Mouse (Mus musculus): ENCODE measurements at regions not wholly inside any gene's neighbourhood (a gene's known extent, or its start where the extent isn't known, plus 50 kb on each side); places are given as distances from the start of the nearest gene placed in this dataset.

DNA sequence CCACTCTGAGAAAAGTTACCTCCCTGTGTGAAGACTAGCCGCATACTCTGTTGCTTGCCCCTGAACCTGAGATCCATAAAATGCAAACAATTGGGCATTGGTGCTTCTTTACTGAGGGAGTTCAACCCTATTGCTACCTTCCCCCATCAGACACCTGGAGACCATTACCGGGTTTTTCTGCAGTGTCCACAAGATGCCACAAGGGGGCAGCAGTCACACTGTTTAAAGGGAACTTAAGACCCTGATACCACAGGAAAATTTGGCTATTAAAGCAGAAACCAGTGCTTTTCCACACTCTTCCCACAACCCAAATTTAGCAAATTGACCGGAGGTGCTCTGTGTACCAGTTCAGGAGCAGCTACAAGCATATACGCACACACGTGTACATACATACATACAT lies 78.0 kb upstream of the Fzd10 start:
- H3K4me3 ChIP-seq (ENCODE audit: low read depth, low read length): no peak overlapping the region
- no peaks in the 10 kb centered on the region for H3K9me3 ChIP-seq (ENCODE audit: control insufficient read depth, low read length)
- H3K27me3 ChIP-seq (ENCODE audit: control insufficient read depth, insufficient read depth, low read length): no peaks in the 10 kb centered on the region
- H3K4me2 ChIP-seq (ENCODE audit: low read depth): no peak overlapping the region
- 36% methylated on average over 5 of the region's 5 CpGs for whole genome bisulfite sequencing
- no peak overlapping the region for H3K27ac ChIP-seq (ENCODE audit: low read depth, low read length)
- no peaks in the 10 kb centered on the region for H3K36me3 ChIP-seq (ENCODE audit: control insufficient read depth, insufficient read depth, low read length)
- peaks cover 14% of the 10 kb centered on the region for H3K4me1 ChIP-seq (ENCODE audit: control insufficient read depth, insufficient read depth, low read length)
- DNase-seq (ENCODE audit: low spot score) (peak; percentile 81), ATAC-seq (ENCODE audit: insufficient read depth, low FRiP score, low TSS enrichment) (peak; percentile 51; the same call in 1 of the 2 replicates)
- H3K9ac ChIP-seq (ENCODE audit: low read length): no peak overlapping the region

DNA sequence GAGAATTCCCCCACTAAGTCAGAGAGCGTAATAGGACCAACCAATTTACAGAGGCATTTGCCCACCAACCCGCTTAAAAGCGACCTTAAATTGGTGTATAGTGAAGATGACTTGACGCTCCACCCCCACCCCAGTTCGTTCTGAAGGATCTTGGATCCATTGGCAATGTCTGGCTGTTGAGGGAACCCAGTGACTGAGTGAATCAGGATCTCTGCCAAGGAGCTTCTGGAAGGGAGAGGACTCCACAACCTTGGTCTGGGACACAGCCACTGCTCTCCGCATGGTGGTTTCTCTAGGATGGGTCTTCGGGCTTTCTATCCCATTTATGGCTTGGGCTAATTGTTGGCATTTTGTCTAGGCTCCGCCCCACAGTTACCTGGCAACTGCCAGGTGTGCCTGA lies 83.3 kb upstream of the Fzd10 start:
- 50% methylated on average over 8 of the region's 8 CpGs for WGBS
- H3K4me3 ChIP-seq (ENCODE audit: low read depth, low read length): no peak overlapping the region
- H3K9me3 ChIP-seq (ENCODE audit: control insufficient read depth, low read length): no peaks in the 10 kb centered on the region
- H3K9ac ChIP-seq (ENCODE audit: low read length): no peak overlapping the region
- H3K36me3 ChIP-seq (ENCODE audit: control insufficient read depth, insufficient read depth, low read length): no peaks in the 10 kb centered on the region
- H3K4me2 ChIP-seq (ENCODE audit: low read depth): no peak overlapping the region
- no peak for ATAC-seq (ENCODE audit: insufficient read depth, low FRiP score, low TSS enrichment)
- H3K27ac ChIP-seq (ENCODE audit: low read depth, low read length): no peak overlapping the region
- H3K4me1 ChIP-seq (ENCODE audit: control insufficient read depth, insufficient read depth, low read length): no peaks in the 10 kb centered on the region
- no peak for DNase-seq (ENCODE audit: low spot score)
- H3K27me3 ChIP-seq (ENCODE audit: control insufficient read depth, insufficient read depth, low read length): no peaks in the 10 kb centered on the region

DNA sequence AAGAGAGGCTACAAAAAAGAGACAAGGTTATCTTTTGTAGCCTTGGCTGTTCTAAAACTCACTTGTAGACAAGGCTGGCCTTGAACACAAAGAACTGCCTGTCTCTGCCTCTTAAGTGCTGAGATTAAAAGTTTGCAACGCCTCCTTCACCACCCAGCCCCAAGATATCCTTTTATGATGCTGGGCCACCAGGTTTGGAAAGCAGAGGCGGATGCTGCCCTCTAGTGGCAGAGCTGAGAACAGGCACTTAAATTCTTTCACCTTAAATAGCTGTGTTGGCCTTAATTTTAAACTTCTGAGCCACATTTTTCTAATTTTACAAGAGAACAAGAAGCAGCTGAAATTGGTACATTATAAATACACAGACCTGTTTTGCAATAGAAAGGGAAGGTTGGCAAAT lies 82.5 kb upstream of the Tmem132d start:
- Histone ChIP-seq H3K4me3 (ENCODE audit: low read depth, low read length) (no peak overlapping the region), H3K9ac (ENCODE audit: low read length) (no peak overlapping the region), H3K9me3 (ENCODE audit: control insufficient read depth, low read length) (no peaks in the 10 kb centered on the region), H3K27me3 (ENCODE audit: control insufficient read depth, insufficient read depth, low read length) (no peaks in the 10 kb centered on the region), H3K36me3 (ENCODE audit: control insufficient read depth, insufficient read depth, low read length) (no peaks in the 10 kb centered on the region), H3K27ac (ENCODE audit: low read depth, low read length) (no peak overlapping the region), H3K4me2 (ENCODE audit: low read depth) (no peak overlapping the region), H3K4me1 (ENCODE audit: control insufficient read depth, insufficient read depth, low read length) (no peaks in the 10 kb centered on the region)
- no peak for ATAC-seq (ENCODE audit: insufficient read depth, low FRiP score, low TSS enrichment)
- DNase-seq (ENCODE audit: low spot score): peak; percentile 57
- 11% methylated on average over 2 of the region's 2 CpGs for WGBS

DNA sequence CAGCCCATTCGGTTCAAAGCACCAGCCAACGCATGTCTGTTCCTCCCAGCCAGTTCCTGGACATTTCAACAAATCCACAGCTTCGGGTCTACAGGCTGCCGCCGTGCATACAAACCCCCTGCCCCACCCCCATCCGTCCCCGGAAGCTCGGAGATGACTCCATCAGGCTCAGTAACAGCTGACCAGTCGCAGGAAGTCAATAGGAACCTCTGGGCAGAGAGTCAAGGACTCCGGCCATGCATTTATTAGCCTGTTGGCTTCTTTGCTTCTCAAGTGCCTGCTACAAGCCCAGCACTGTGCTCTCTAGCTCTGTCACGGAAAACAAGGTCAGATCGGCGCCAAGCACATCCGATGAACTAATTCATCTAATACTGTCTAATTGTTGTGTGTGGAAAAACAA lies 80.4 kb upstream of the Tmem132d start:
- Histone ChIP-seq H3K27ac (ENCODE audit: low read depth, low read length) (no peak overlapping the region), H3K4me1 (ENCODE audit: control insufficient read depth, insufficient read depth, low read length) (no peaks in the 10 kb centered on the region), H3K36me3 (ENCODE audit: control insufficient read depth, insufficient read depth, low read length) (no peaks in the 10 kb centered on the region), H3K27me3 (ENCODE audit: control insufficient read depth, insufficient read depth, low read length) (no peaks in the 10 kb centered on the region), H3K4me3 (ENCODE audit: low read depth, low read length) (no peak overlapping the region), H3K9ac (ENCODE audit: low read length) (no peak overlapping the region), H3K4me2 (ENCODE audit: low read depth) (no peak overlapping the region), H3K9me3 (ENCODE audit: control insufficient read depth, low read length) (no peaks in the 10 kb centered on the region)
- DNase-seq (ENCODE audit: low spot score): no peak
- no peak for ATAC-seq (ENCODE audit: insufficient read depth, low FRiP score, low TSS enrichment)
- 88% methylated on average over 14 of the region's 14 CpGs for WGBS

DNA sequence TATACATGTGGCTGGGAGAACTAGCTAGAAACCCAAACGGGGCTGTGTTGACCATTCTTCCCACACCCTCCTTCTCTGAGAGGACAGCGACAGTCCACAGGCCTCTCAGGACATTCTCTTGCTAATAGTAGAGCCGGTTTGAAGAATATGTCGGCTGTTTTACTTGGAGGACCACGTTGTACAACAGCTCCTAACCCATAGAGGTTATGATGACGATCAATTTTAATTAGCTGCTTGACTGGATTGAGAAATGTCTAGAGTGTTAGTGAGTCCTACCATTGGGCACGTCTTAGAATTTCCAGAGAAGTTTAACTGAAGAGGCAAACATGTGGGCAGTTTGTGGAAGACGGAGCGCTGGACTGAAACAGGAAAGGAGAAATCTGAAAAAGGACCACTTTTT lies 79.7 kb upstream of the Tmem132d start:
- DNase-seq (ENCODE audit: low spot score) (no peak), ATAC-seq (ENCODE audit: insufficient read depth, low FRiP score, low TSS enrichment) (no peak)
- no peaks in the 10 kb centered on the region for H3K27me3 ChIP-seq (ENCODE audit: control insufficient read depth, insufficient read depth, low read length)
- H3K9ac ChIP-seq (ENCODE audit: low read length): no peak overlapping the region
- 86% methylated on average over 9 of the region's 9 CpGs for WGBS
- no peaks in the 10 kb centered on the region for H3K9me3 ChIP-seq (ENCODE audit: control insufficient read depth, low read length)
- H3K4me2 ChIP-seq (ENCODE audit: low read depth): no peak overlapping the region
- no peaks in the 10 kb centered on the region for H3K4me1 ChIP-seq (ENCODE audit: control insufficient read depth, insufficient read depth, low read length)
- H3K27ac ChIP-seq (ENCODE audit: low read depth, low read length): no peak overlapping the region
- H3K36me3 ChIP-seq (ENCODE audit: control insufficient read depth, insufficient read depth, low read length): no peaks in the 10 kb centered on the region
- H3K4me3 ChIP-seq (ENCODE audit: low read depth, low read length): no peak overlapping the region

DNA sequence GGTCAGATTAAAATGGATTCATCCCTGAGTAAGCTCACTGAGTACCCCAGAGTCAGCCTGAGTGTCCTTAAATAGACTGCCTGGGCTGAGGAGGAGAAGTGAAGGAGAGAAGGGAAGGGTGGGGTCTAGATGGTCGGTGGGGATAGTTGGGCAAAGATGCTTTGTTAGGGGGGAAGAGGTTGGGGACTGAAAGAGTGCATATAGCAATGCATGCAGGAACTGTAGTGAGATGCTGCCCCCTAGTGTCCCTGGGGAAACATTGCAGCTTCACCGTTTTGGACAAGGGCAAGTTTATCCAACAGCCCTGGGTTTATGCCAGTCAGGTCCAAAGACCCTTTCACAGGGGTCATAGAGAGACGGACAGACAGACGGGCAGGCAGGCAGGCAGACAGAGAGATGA lies 71.6 kb upstream of the Tmem132d start:
- Histone ChIP-seq H3K36me3 (ENCODE audit: control insufficient read depth, insufficient read depth, low read length) (no peaks in the 10 kb centered on the region), H3K9ac (ENCODE audit: low read length) (no peak overlapping the region)

DNA sequence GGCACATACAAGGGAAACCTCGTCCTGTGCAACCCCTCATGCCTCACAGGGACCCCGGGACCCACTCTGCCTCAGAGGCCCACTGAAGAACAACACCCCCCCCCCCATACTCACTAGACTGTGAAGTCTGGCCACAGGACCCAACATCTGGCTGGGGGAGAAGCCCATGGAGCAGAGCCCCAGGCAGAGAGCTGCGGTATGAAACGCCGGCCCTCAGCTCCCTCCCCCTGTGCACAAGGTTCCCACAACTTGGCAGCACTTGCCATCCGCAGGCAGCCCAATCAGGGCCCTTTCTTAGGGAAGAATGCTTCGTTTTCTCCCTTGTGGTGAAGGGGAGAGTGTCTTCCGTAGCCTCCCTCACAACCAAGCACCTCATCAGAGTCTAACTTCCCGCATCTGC lies 66.6 kb upstream of the Tmem132d start:
- H3K4me2 ChIP-seq (ENCODE audit: low read depth): no peak overlapping the region
- no peaks in the 10 kb centered on the region for H3K36me3 ChIP-seq (ENCODE audit: control insufficient read depth, insufficient read depth, low read length)
- H3K9ac ChIP-seq (ENCODE audit: low read length): no peak overlapping the region
- 56% methylated on average over 9 of the region's 9 CpGs for WGBS
- H3K4me1 ChIP-seq (ENCODE audit: control insufficient read depth, insufficient read depth, low read length): no peaks in the 10 kb centered on the region
- H3K9me3 ChIP-seq (ENCODE audit: control insufficient read depth, low read length): no peaks in the 10 kb centered on the region
- H3K27ac ChIP-seq (ENCODE audit: low read depth, low read length): no peak overlapping the region
- ATAC-seq (ENCODE audit: insufficient read depth, low FRiP score, low TSS enrichment): no peak
- DNase-seq (ENCODE audit: low spot score): no peak
- H3K27me3 ChIP-seq (ENCODE audit: control insufficient read depth, insufficient read depth, low read length): no peaks in the 10 kb centered on the region
- no peak overlapping the region for H3K4me3 ChIP-seq (ENCODE audit: low read depth, low read length)

More for the DNA sequence above, 71.6 kb upstream of the Tmem132d start:
- ATAC-seq (ENCODE audit: insufficient read depth, low FRiP score, low TSS enrichment) (no peak), DNase-seq (ENCODE audit: low spot score) (peak; percentile 63)
- Histone ChIP-seq H3K4me1 (ENCODE audit: control insufficient read depth, insufficient read depth, low read length) (no peaks in the 10 kb centered on the region), H3K4me3 (ENCODE audit: low read depth, low read length) (no peak overlapping the region), H3K27ac (ENCODE audit: low read depth, low read length) (no peak overlapping the region), H3K27me3 (ENCODE audit: control insufficient read depth, insufficient read depth, low read length) (no peaks in the 10 kb centered on the region), H3K9me3 (ENCODE audit: control insufficient read depth, low read length) (no peaks in the 10 kb centered on the region), H3K4me2 (ENCODE audit: low read depth) (no peak overlapping the region)
- 7% methylated on average over 4 of the region's 4 CpGs for WGBS

DNA sequence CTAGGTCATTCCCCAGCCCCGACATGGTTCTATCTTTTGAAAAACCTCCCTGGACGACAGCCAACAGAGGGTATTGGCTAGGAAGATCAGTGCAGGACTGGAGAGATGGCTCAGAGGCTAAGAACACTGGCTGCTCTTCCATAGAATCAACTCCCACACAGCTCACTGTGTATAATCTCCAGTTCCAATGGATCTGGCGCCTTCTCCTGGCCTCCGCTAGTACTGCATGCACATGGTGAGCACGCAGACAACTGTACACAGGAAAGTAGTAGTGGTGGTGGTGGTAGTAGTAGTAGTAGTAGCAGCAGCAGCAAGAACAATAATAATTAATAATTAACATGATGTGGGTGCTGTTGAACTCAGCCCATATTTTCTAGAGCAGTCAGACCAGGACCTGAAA lies 66.2 kb upstream of the Tmem132d start:
- H3K4me2 ChIP-seq (ENCODE audit: low read depth): no peak overlapping the region
- H3K27me3 ChIP-seq (ENCODE audit: control insufficient read depth, insufficient read depth, low read length): no peaks in the 10 kb centered on the region
- H3K4me1 ChIP-seq (ENCODE audit: control insufficient read depth, insufficient read depth, low read length): no peaks in the 10 kb centered on the region
- ATAC-seq (ENCODE audit: insufficient read depth, low FRiP score, low TSS enrichment) (no peak), DNase-seq (ENCODE audit: low spot score) (peak; percentile 51)
- no peak overlapping the region for H3K27ac ChIP-seq (ENCODE audit: low read depth, low read length)
- H3K9ac ChIP-seq (ENCODE audit: low read length): no peak overlapping the region
- H3K9me3 ChIP-seq (ENCODE audit: control insufficient read depth, low read length): no peaks in the 10 kb centered on the region
- WGBS: 63% methylated on average over 5 of the region's 5 CpGs
- no peak overlapping the region for H3K4me3 ChIP-seq (ENCODE audit: low read depth, low read length)
- no peaks in the 10 kb centered on the region for H3K36me3 ChIP-seq (ENCODE audit: control insufficient read depth, insufficient read depth, low read length)

DNA sequence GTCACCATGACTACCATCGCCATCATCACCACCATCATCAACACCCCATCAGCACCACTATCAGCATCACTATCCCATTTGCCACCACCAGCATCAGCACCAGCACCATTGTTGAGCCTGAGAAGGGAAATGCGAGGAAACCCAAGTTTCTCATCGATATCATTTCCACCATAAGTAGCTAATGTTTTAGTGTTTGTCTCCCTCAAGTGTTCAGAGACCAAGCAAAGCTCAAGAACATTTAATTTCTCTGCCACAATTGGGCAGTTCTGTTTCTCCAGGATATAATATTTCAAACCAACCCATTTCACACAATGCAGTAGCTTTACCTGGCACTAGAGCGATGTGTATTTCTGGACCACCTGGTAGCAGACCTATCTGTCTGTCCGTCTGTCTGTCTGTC lies 59.7 kb upstream of the Tmem132d start:
- no peaks in the 10 kb centered on the region for H3K9me3 ChIP-seq (ENCODE audit: control insufficient read depth, low read length)
- H3K4me1 ChIP-seq (ENCODE audit: control insufficient read depth, insufficient read depth, low read length): no peaks in the 10 kb centered on the region
- no peak overlapping the region for H3K4me3 ChIP-seq (ENCODE audit: low read depth, low read length)
- DNase-seq (ENCODE audit: low spot score): no peak
- no peaks in the 10 kb centered on the region for H3K27me3 ChIP-seq (ENCODE audit: control insufficient read depth, insufficient read depth, low read length)
- WGBS: 93% methylated on average over 5 of the region's 5 CpGs
- no peak overlapping the region for H3K9ac ChIP-seq (ENCODE audit: low read length)
- no peaks in the 10 kb centered on the region for H3K36me3 ChIP-seq (ENCODE audit: control insufficient read depth, insufficient read depth, low read length)
- ATAC-seq (ENCODE audit: insufficient read depth, low FRiP score, low TSS enrichment): no peak
- H3K4me2 ChIP-seq (ENCODE audit: low read depth): no peak overlapping the region
- no peak overlapping the region for H3K27ac ChIP-seq (ENCODE audit: low read depth, low read length)

Data from neural tube, embryonic 11.5 days (tissue).